Mouse (Mus musculus) ES-Bruce4 (cell line): ENCODE results near the gene Plau. TPM values are rescaled to one million over a fixed set of nuclear protein-coding genes. Genes with fewer than 3 reads are reported as not detected.

Experiments
- H3K27ac ChIP-seq: 2 replicates; pipeline ENCODE4 v1.5.1; 2012; ENCODE audit warnings: low read length, inconsistent platforms; ENCODE audit not compliant: insufficient read depth
- H3K27me3 ChIP-seq: 2 replicates; pipeline ENCODE4 v1.6.1; 2012; ENCODE audit warnings: mild to moderate bottlenecking, low read length, inconsistent platforms; ENCODE audit not compliant: control insufficient read depth, poor library complexity, insufficient read depth, severe bottlenecking
- H3K36me3 ChIP-seq: 2 replicates; pipeline ENCODE4 v1.6.1; 2012; ENCODE audit warnings: inconsistent platforms, mild to moderate bottlenecking, low read length, moderate library complexity; ENCODE audit not compliant: control insufficient read depth, poor library complexity, insufficient read depth, severe bottlenecking
- H3K4me1 ChIP-seq: one replicate; pipeline ENCODE4 v1.8.1; 2011; ENCODE audit warnings: low read length; ENCODE audit not compliant: control insufficient read depth, insufficient read depth
- H3K4me3 ChIP-seq: 2 replicates; pipeline ENCODE4 v1.5.1; 2011; ENCODE audit warnings: low read depth, mild to moderate bottlenecking, low read length
- H3K9ac ChIP-seq: 2 replicates; pipeline ENCODE4 v1.6.1; 2012; ENCODE audit warnings: low read depth, mild to moderate bottlenecking, inconsistent platforms; ENCODE audit not compliant: poor library complexity, severe bottlenecking
- H3K9me3 ChIP-seq: replicated peaks from 2 replicates; pipeline ENCODE4 v1.6.1; 2012; ENCODE audit warnings: mild to moderate bottlenecking, low read length, inconsistent platforms; ENCODE audit not compliant: control insufficient read depth, poor library complexity, insufficient read depth, severe bottlenecking
- CTCF ChIP-seq: IDR thresholded peaks from one replicate; pipeline ENCODE4 v1.8.1; 2011; ENCODE audit warnings: low read depth, low read length
- EP300 ChIP-seq: IDR thresholded peaks from 2 replicates; pipeline ENCODE4 v1.6.1; 2011; ENCODE audit warnings: low read depth, low read length; ENCODE audit not compliant: insufficient read depth
- POLR2A ChIP-seq: IDR thresholded peaks from one replicate; pipeline ENCODE4 v1.8.1; 2011; ENCODE audit warnings: low read length; ENCODE audit not compliant: insufficient read depth
- polyA plus RNA-seq: library from polyadenylated mRNA; stranded (reverse); fragments of >200 nt; gene quantifications from 2 replicates; pipeline ENCODE4 v1.2.4, GENCODE M21; 2011; ENCODE audit warnings: low read depth; ENCODE audit not compliant: missing spikeins, insufficient read depth, insufficient read length

Plau gene
- polyA plus RNA-seq, 1 experiment: 5.5 TPM

- H3K27me3 ChIP-seq: no peaks in the 10 kb centered on the region
- H3K27ac ChIP-seq: no peak overlapping the region
- no peaks in the 10 kb centered on the region for H3K9me3 ChIP-seq
- H3K36me3 ChIP-seq: no peaks in the 10 kb centered on the region
- H3K4me1 ChIP-seq: no peaks in the 10 kb centered on the region
- no peak overlapping the region for H3K4me3 ChIP-seq
- TF ChIP-seq EP300 (no peak), POLR2A (no peak), CTCF (no peak)
- H3K9ac ChIP-seq: no peak overlapping the region
Observed at GRCm38 (mm10) chr14:20804481-20804880, 32.0 kb upstream of the Plau start.

- TF ChIP-seq CTCF (no peak), POLR2A (no peak), EP300 (no peak)
- no peaks in the 10 kb centered on the region for H3K27me3 ChIP-seq
- no peaks in the 10 kb centered on the region for H3K9me3 ChIP-seq
- H3K9ac ChIP-seq: no peak overlapping the region
- H3K36me3 ChIP-seq: no peaks in the 10 kb centered on the region
- H3K27ac ChIP-seq: no peak overlapping the region
- H3K4me3 ChIP-seq: no peak overlapping the region
- no peaks in the 10 kb centered on the region for H3K4me1 ChIP-seq
Observed at GRCm38 (mm10) chr14:20804964-20805672, 31.3 kb upstream of the Plau start.

- Histone ChIP-seq H3K4me1 (no peaks in the 10 kb centered on the region), H3K9ac (no peak overlapping the region), H3K9me3 (no peaks in the 10 kb centered on the region), H3K36me3 (no peaks in the 10 kb centered on the region), H3K27ac (no peak overlapping the region), H3K4me3 (no peak overlapping the region), H3K27me3 (no peaks in the 10 kb centered on the region)
- TF ChIP-seq EP300 (no peak), CTCF (no peak), POLR2A (no peak)
Observed at GRCm38 (mm10) chr14:20806116-20806840, 30.2 kb upstream of the Plau start.

DNA sequence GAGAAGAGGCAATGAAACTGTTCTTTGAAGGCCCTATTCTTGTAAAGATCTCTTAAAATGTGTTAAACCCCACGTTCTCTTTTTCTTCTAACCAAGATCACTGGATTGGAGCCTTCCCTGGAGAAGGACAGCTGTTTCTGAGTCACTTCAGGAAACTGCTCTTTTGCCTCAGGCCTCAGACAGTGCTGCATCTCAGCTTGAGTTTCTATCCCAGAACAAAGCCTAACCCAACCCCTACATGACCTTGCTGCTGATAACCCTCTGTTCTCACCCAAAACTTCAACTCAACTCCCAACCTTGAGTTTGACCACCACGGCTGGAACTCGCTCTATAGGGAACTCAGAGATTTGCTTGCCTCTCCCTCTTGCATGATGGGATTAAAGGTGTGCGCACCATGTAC, 27.1 kb upstream of the Plau start:
- Histone ChIP-seq H3K9me3 (no peaks in the 10 kb centered on the region), H3K36me3 (no peaks in the 10 kb centered on the region), H3K27ac (no peak overlapping the region), H3K9ac (no peak overlapping the region), H3K4me3 (no peak overlapping the region), H3K27me3 (no peaks in the 10 kb centered on the region), H3K4me1 (no peaks in the 10 kb centered on the region)
- TF ChIP-seq CTCF: no peak
- TF ChIP-seq EP300: no peak
- TF ChIP-seq POLR2A: no peak

DNA sequence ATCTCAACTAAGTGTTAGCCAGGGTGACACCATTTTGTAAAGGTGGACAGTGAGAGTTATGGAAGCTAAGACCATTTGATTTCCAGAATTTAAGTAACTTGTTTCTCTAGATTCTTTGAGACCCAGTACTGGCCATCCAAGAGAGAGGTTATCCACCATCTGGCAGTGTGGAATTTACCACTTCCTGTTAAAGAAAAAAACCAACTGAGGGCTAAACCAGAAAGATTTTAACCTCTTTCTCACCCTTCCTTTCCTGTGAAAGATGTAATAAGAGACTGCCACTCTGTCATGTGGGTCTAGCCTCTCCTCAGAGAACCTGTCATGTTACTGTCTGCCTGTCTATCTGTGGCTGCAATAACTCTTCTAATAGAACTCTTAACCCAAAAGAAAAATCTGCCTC, 26.6 kb upstream of the Plau start:
- H3K27me3 ChIP-seq: no peaks in the 10 kb centered on the region
- H3K9ac ChIP-seq: no peak overlapping the region
- no peak overlapping the region for H3K27ac ChIP-seq
- TF ChIP-seq POLR2A (no peak), EP300 (no peak), CTCF (no peak)
- no peaks in the 10 kb centered on the region for H3K4me1 ChIP-seq
- no peaks in the 10 kb centered on the region for H3K9me3 ChIP-seq
- no peaks in the 10 kb centered on the region for H3K36me3 ChIP-seq
- H3K4me3 ChIP-seq: no peak overlapping the region

- TF ChIP-seq POLR2A (no peak), CTCF (no peak), EP300 (no peak)
- Histone ChIP-seq H3K9ac (no peak overlapping the region), H3K4me3 (no peak overlapping the region), H3K36me3 (no peaks in the 10 kb centered on the region), H3K27me3 (no peaks in the 10 kb centered on the region), H3K27ac (no peak overlapping the region), H3K4me1 (no peaks in the 10 kb centered on the region), H3K9me3 (no peaks in the 10 kb centered on the region)
Observed at GRCm38 (mm10) chr14:20811236-20811635, 25.2 kb upstream of the Plau start.
